Mouse (Mus musculus): ENCODE results near the gene Tgif1. TPM values are rescaled to one million over a fixed set of nuclear protein-coding genes. Genes with fewer than 3 reads are reported as not detected.
A peak's percentile ranks its signal among the peaks of the same experiment; 100 is the strongest.

Gene Tgif1
- total and polyA plus RNA-seq, 3 experiments: 44.5 to 74.4 (median 70.6) TPM

- DNase-seq (ENCODE audit: extremely low read depth): no peak
- in situ Hi-C loops (cut with MboI; ENCODE audit: low pct_ligation_motif_present, low pct_unique_long_range_greater_than_20kb, low sequenced_read_pairs) (no loop called here), dilution Hi-C loops (cut with MboI; ENCODE audit: extremely low pct_ligation_motif_present, extremely low pct_unique_long_range_greater_than_20kb, low sequenced_read_pairs) (no loop called here)
- Histone ChIP-seq H3K9me3 (replicated peaks; ENCODE audit: low read length) (no peaks in the 10 kb centered on the region), H3K9ac (ENCODE audit: insufficient read depth, low read depth) (no peak overlapping the region), H3K4me1 (ENCODE audit: control insufficient read depth in 1 of 2, insufficient read depth in 2 of 2) (peaks cover 0 to 34% of the 10 kb centered on the region in 2 experiments; a peak in 2 of 4 replicates), H3K4me3 (replicated peaks in 1 of 3; ENCODE audit: low read depth in 2 of 3, low read length in 2 of 3, poor library complexity in 1 of 3) (no peak overlapping the region), H3K27ac (ENCODE audit: insufficient read depth, low read depth) (no peak overlapping the region), H3K79me2 (replicated peaks; ENCODE audit: control insufficient read depth, extremely low read depth, insufficient read depth, poor library complexity, severe bottlenecking) (peaks cover 86% of the 10 kb centered on the region), H3K27me3 (replicated peaks) (no peaks in the 10 kb centered on the region), H3K36me3 (replicated peaks in 1 of 2; ENCODE audit: control insufficient read depth in 1 of 2, insufficient read depth in 1 of 2, low read length in 1 of 2) (peaks cover 42 to 64% of the 10 kb centered on the region in 2 experiments), H3K4me2 (ENCODE audit: insufficient read depth, low read depth, poor library complexity, severe bottlenecking) (0 out of 2 replicates have a peak overlapping the region, but pooled peaks have one; percentile 24)
- no peak for TF ChIP-seq MXI1 (IDR thresholded peaks at IDR 0.05; ENCODE audit: low read depth, low read length)
- no peak for TF ChIP-seq POLR2A (IDR thresholded peaks at IDR 0.05; ENCODE audit: low read depth, low read length)
- no peak for TF ChIP-seq E2F4 (IDR thresholded peaks at IDR 0.05; ENCODE audit: insufficient replicate concordance, low read depth, low read length)
- TF ChIP-seq USF1 (IDR thresholded peaks at IDR 0.05; ENCODE audit: low read depth, low read length): no peak
- TF ChIP-seq ZC3H11A (IDR thresholded peaks at IDR 0.05; ENCODE audit: low read depth, low read length): no peak
- no peak for TF ChIP-seq ETS1 (conservative IDR thresholded peaks at IDR 0.05; ENCODE audit: low read depth, low read length)
- TF ChIP-seq PAX5 (IDR thresholded peaks at IDR 0.05; ENCODE audit: low read length): no peak
- TF ChIP-seq RAD21 (IDR thresholded peaks at IDR 0.05; ENCODE audit: low read depth, low read length): no peak
- TF ChIP-seq USF2 (conservative IDR thresholded peaks at IDR 0.05; ENCODE audit: low read depth, low read length): no peak
- TF ChIP-seq RCOR1 (conservative IDR thresholded peaks at IDR 0.05; ENCODE audit: low read depth, low read length): no peak
- TF ChIP-seq UBTF (IDR thresholded peaks at IDR 0.05; ENCODE audit: low read depth, low read length): no peak
- no peak for TF ChIP-seq NELFE (IDR thresholded peaks at IDR 0.05; ENCODE audit: low read depth, low read length)
- TF ChIP-seq TBP (conservative IDR thresholded peaks at IDR 0.05; ENCODE audit: low read depth, low read length): no peak
- no peak for TF ChIP-seq NRF1 (IDR thresholded peaks at IDR 0.05; ENCODE audit: low read depth, low read length)
Observed at GRCm38 (mm10) chr17:70845543-70845942, 7.8 kb downstream of the Tgif1 start.

- no peak for TF ChIP-seq MEF2A (IDR thresholded peaks at IDR 0.05; ENCODE audit: borderline replicate concordance, low read depth, low read length)
- no peak for TF ChIP-seq POLR2AphosphoS2 (IDR thresholded peaks at IDR 0.05; ENCODE audit: low read depth, low read length)
- TF ChIP-seq ETS1 (conservative IDR thresholded peaks at IDR 0.05; ENCODE audit: low read depth, low read length): no peak
Observed at GRCm38 (mm10) chr17:70844971-70845370, 8.4 kb downstream of the Tgif1 start.

More at GRCm38 (mm10) chr17:70844971-70845370, 8.4 kb downstream of the Tgif1 start:
- in situ Hi-C loops (cut with MboI; ENCODE audit: low pct_ligation_motif_present, low pct_unique_long_range_greater_than_20kb, low sequenced_read_pairs) (no loop called here), dilution Hi-C loops (cut with MboI; ENCODE audit: extremely low pct_ligation_motif_present, extremely low pct_unique_long_range_greater_than_20kb, low sequenced_read_pairs) (no loop called here)
- H3K36me3 ChIP-seq (replicated peaks in 1 of 2; ENCODE audit: control insufficient read depth in 1 of 2, insufficient read depth in 1 of 2, low read length in 1 of 2): peaks cover 47 to 70% of the 10 kb centered on the region in 2 experiments
- DNase-seq (ENCODE audit: extremely low read depth): no peak
- H3K79me2 ChIP-seq (replicated peaks; ENCODE audit: control insufficient read depth, extremely low read depth, insufficient read depth, poor library complexity, severe bottlenecking): peaks cover 80% of the 10 kb centered on the region
- H3K27me3 ChIP-seq (replicated peaks): no peaks in the 10 kb centered on the region
- H3K9ac ChIP-seq (ENCODE audit: insufficient read depth, low read depth): no peak overlapping the region
- H3K4me3 ChIP-seq (replicated peaks in 1 of 3; ENCODE audit: low read depth in 2 of 3, low read length in 2 of 3, poor library complexity in 1 of 3): no peak overlapping the region
- peaks cover 0 to 34% of the 10 kb centered on the region in 2 experiments; a peak in 2 of 4 replicates for H3K4me1 ChIP-seq (ENCODE audit: control insufficient read depth in 1 of 2, insufficient read depth in 2 of 2)
- 0 out of 2 replicates have a peak overlapping the region, but pooled peaks have one; percentile 3 for H3K27ac ChIP-seq (ENCODE audit: insufficient read depth, low read depth)
- H3K9me3 ChIP-seq (replicated peaks; ENCODE audit: low read length): no peaks in the 10 kb centered on the region
- H3K4me2 ChIP-seq (ENCODE audit: insufficient read depth, low read depth, poor library complexity, severe bottlenecking): no peak overlapping the region

Data from CH12.LX (cell line).